Mouse (Mus musculus) hindbrain, postnatal 0 days (tissue): Measurements from ENCODE around the gene Dab1. TPM values are rescaled to one million over a fixed set of nuclear protein-coding genes. Genes with fewer than 3 reads are reported as not detected.

Source experiments
- ATAC-seq: fragments of 200-750 bp; cut with Nextera tagmentation; 2 replicates; pipeline ENCODE4 v1.8.0; 2017; ENCODE audit warnings: mild to moderate bottlenecking, moderate TSS enrichment, moderate library complexity
- DNase-seq: peaks from one replicate; pipeline ENCODE4 v3.0.0-alpha.2; 2015; ENCODE audit warnings: low spot score
- H3K27ac ChIP-seq: fragments of 300-500 bp; sonication (generic); 2 replicates; pipeline ENCODE4 v1.5.1; 2014; ENCODE audit warnings: mild to moderate bottlenecking
- H3K27me3 ChIP-seq: fragments of 300-500 bp; sonication (generic); 2 replicates; pipeline ENCODE4 v1.6.1; 2014; ENCODE audit warnings: low read length, mixed read lengths; ENCODE audit not compliant: insufficient read depth
- H3K36me3 ChIP-seq: fragments of 300-500 bp; sonication (generic); 2 replicates; pipeline ENCODE4 v1.6.1; 2014; ENCODE audit warnings: low read length, mixed read lengths; ENCODE audit not compliant: insufficient read depth
- H3K4me1 ChIP-seq: fragments of 300-500 bp; sonication (generic); 2 replicates; pipeline ENCODE4 v1.6.1; 2014; ENCODE audit warnings: antibody characterized with exemption, low read length, mixed read lengths; ENCODE audit not compliant: insufficient read depth
- H3K4me2 ChIP-seq: fragments of 300-500 bp; sonication (generic); 2 replicates; pipeline ENCODE4 v1.6.1; 2014; ENCODE audit warnings: low read depth, mild to moderate bottlenecking, low read length, moderate library complexity, mixed read lengths
- H3K4me3 ChIP-seq: fragments of 300-500 bp; sonication (generic); 2 replicates; pipeline ENCODE4 v1.5.1; 2014; ENCODE audit warnings: low read length
- H3K9ac ChIP-seq: fragments of 300-500 bp; sonication (generic); replicated peaks from 2 replicates; pipeline ENCODE4 v1.6.1; 2014; ENCODE audit warnings: mild to moderate bottlenecking, low read length, moderate library complexity, mixed read lengths
- H3K9me3 ChIP-seq: fragments of 300-500 bp; sonication (generic); 2 replicates; pipeline ENCODE4 v1.6.1; 2016; ENCODE audit warnings: low read length, mixed read lengths
- CTCF ChIP-seq: IDR thresholded peaks from 2 replicates; pipeline ENCODE4 v1.5.1; 2016; ENCODE audit warnings: antibody characterized with exemption, control low read depth, low read depth
- WGBS: fragments of 180-500 bp; shearing (Covaris S2); extraction: QIAGEN DNeasy Blood & Tissue Kit; methylation state at CpG from one replicate; pipeline ENCODE4 v1.1.7; 2014; 5-methylcytosine and 5-hydroxymethylcytosine counted together
- polyA plus RNA-seq: library from polyadenylated mRNA; unstranded; fragments of >200 nt; fragmentation: Nextera tagmentation; extraction: Ambion mirVana; gene quantifications from 2 replicates; pipeline ENCODE4 v1.2.1, GENCODE M21; 2015
- total RNA-seq: library from RNA; depleted of rRNA; stranded (reverse); fragments of >200 nt; gene quantifications from 2 replicates; pipeline ENCODE4 v1.2.3, GENCODE M21; 2014

Dab1 gene
- total and polyA plus RNA-seq, 2 experiments from 2014 or later, result 38.2 to 76.2 TPM

- no peak overlapping the region for H3K4me2 ChIP-seq
- no peak overlapping the region for H3K27ac ChIP-seq
- no peaks in the 10 kb centered on the region for H3K4me1 ChIP-seq
- no peak overlapping the region for H3K9ac ChIP-seq
- no peak overlapping the region for H3K4me3 ChIP-seq
- 85% methylated on average over 9 of the region's 9 CpGs for WGBS
- DNase-seq (no peak), ATAC-seq (no peak)
- no peak for TF ChIP-seq CTCF
- H3K27me3 ChIP-seq, result no peaks in the 10 kb centered on the region
- no peaks in the 10 kb centered on the region for H3K9me3 ChIP-seq
- H3K36me3 ChIP-seq, result no peaks in the 10 kb centered on the region
Observed at GRCm38 (mm10) chr4:103580021-103580420, 39.1 kb upstream of the Dab1 start.

GRCm38 (mm10) chr4:103615011-103615410, 4.1 kb upstream of the Dab1 start:
- Histone ChIP-seq H3K36me3 (no peaks in the 10 kb centered on the region), H3K9me3 (no peaks in the 10 kb centered on the region), H3K9ac (no peak overlapping the region), H3K27ac (no peak overlapping the region), H3K4me3 (no peak overlapping the region), H3K4me2 (no peak overlapping the region), H3K4me1 (no peaks in the 10 kb centered on the region), H3K27me3 (peaks cover 6% of the 10 kb centered on the region; the same call in 1 of the 2 replicates)
- WGBS, result 68% methylated on average over 3 of the region's 3 CpGs
- peak; percentile 41 for DNase-seq
- no peak for TF ChIP-seq CTCF
- ATAC-seq, result no peak

GRCm38 (mm10) chr4:103619946-103620371, 800 bp downstream of the Dab1 start:
- peak overlapping the region; percentile 56 for H3K4me2 ChIP-seq
- H3K9ac ChIP-seq, result peak overlapping the region; percentile 57
- H3K27ac ChIP-seq, result peak overlapping the region; percentile 78
- no peaks in the 10 kb centered on the region for H3K9me3 ChIP-seq
- ATAC-seq (peak; percentile 33; the same call in 1 of the 2 replicates), DNase-seq (peak; percentile 56)
- under 1% methylated on average over 28 of the region's 28 CpGs for WGBS
- H3K4me3 ChIP-seq, result peak overlapping the region; percentile 48
- H3K36me3 ChIP-seq, result no peaks in the 10 kb centered on the region
- TF ChIP-seq CTCF, result no peak
- H3K27me3 ChIP-seq, result peaks cover 7% of the 10 kb centered on the region; the same call in 1 of the 2 replicates
- H3K4me1 ChIP-seq, result no peaks in the 10 kb centered on the region

- DNase-seq (peak; percentile 27), ATAC-seq (peak; percentile 14; the same call in 1 of the 2 replicates)
- H3K4me3 ChIP-seq, result peak overlapping the region; percentile 48
- H3K27me3 ChIP-seq, result peaks cover 7% of the 10 kb centered on the region; the same call in 1 of the 2 replicates
- no peaks in the 10 kb centered on the region for H3K9me3 ChIP-seq
- no peak for TF ChIP-seq CTCF
- no peaks in the 10 kb centered on the region for H3K4me1 ChIP-seq
- H3K36me3 ChIP-seq, result no peaks in the 10 kb centered on the region
- H3K27ac ChIP-seq, result peak overlapping the region; percentile 78; the same call in 1 of the 2 replicates
- peak overlapping the region; percentile 57 for H3K9ac ChIP-seq
- peak overlapping the region; percentile 56 for H3K4me2 ChIP-seq
- WGBS, result 8% methylated on average over 18 of the region's 18 CpGs
Observed at GRCm38 (mm10) chr4:103620590-103621155, 1.5 kb downstream of the Dab1 start.

- Histone ChIP-seq H3K9ac (peak overlapping the region; percentile 57; the same call in 1 of the 2 replicates), H3K36me3 (no peaks in the 10 kb centered on the region), H3K27me3 (peaks cover 7% of the 10 kb centered on the region; the same call in 1 of the 2 replicates), H3K9me3 (no peaks in the 10 kb centered on the region), H3K4me2 (peak overlapping the region; percentile 56), H3K4me1 (no peaks in the 10 kb centered on the region), H3K4me3 (peak overlapping the region; percentile 48), H3K27ac (peak overlapping the region; percentile 22; the same call in 1 of the 2 replicates)
- no peak for TF ChIP-seq CTCF
- ATAC-seq, result peak; percentile 77
- peak; percentile 18 for DNase-seq
- WGBS, result 16% methylated on average over 5 of the region's 5 CpGs
Observed at GRCm38 (mm10) chr4:103621586-103621985, 2.4 kb downstream of the Dab1 start.

GRCm38 (mm10) chr4:103630177-103630576, 11.0 kb downstream of the Dab1 start:
- TF ChIP-seq CTCF, result no peak

GRCm38 (mm10) chr4:103636168-103636776, 17.1 kb downstream of the Dab1 start:
- TF ChIP-seq CTCF, result no peak
- Histone ChIP-seq H3K27me3 (no peaks in the 10 kb centered on the region), H3K9ac (no peak overlapping the region), H3K4me3 (no peak overlapping the region), H3K9me3 (no peaks in the 10 kb centered on the region), H3K4me2 (no peak overlapping the region), H3K4me1 (no peaks in the 10 kb centered on the region), H3K36me3 (no peaks in the 10 kb centered on the region), H3K27ac (no peak overlapping the region)
- WGBS, result 30% methylated on average over 5 of the region's 5 CpGs
- no peak for ATAC-seq
- DNase-seq, result no peak

More at GRCm38 (mm10) chr4:103630177-103630576, 11.0 kb downstream of the Dab1 start:
- no peak overlapping the region for H3K27ac ChIP-seq
- H3K4me3 ChIP-seq, result no peak overlapping the region
- H3K4me2 ChIP-seq, result no peak overlapping the region
- no peak overlapping the region for H3K9ac ChIP-seq
- H3K36me3 ChIP-seq, result no peaks in the 10 kb centered on the region
- DNase-seq, result no peak
- 78% methylated on average over 4 of the region's 4 CpGs for WGBS
- H3K27me3 ChIP-seq, result no peaks in the 10 kb centered on the region
- no peaks in the 10 kb centered on the region for H3K9me3 ChIP-seq
- no peak for ATAC-seq
- H3K4me1 ChIP-seq, result no peaks in the 10 kb centered on the region
